Mouse (Mus musculus) lung, embryonic 14.5 days (tissue): Measurements from ENCODE around the gene Rftn1. TPM values are rescaled to one million over a fixed set of nuclear protein-coding genes. Genes with fewer than 3 reads are reported as not detected.

Experiments
- ATAC-seq: fragments of 200-750 bp; cut with Nextera tagmentation; 2 replicates; pipeline ENCODE4 v1.8.0; 2017; ENCODE audit warnings: mild to moderate bottlenecking, moderate TSS enrichment, moderate library complexity; ENCODE audit not compliant: insufficient read depth
- DNase-seq: peaks from one replicate; pipeline ENCODE4 v3.0.0-alpha.2; 2015
- H3K27ac ChIP-seq: fragments of 300-500 bp; sonication (generic); 2 replicates; pipeline ENCODE4 v1.5.1; 2014; ENCODE audit warnings: low read depth, mild to moderate bottlenecking, moderate library complexity
- H3K27me3 ChIP-seq: fragments of 300-500 bp; sonication (generic); 2 replicates; pipeline ENCODE4 v1.6.1; 2014; ENCODE audit warnings: low read length, control low read depth; ENCODE audit not compliant: insufficient read depth
- H3K36me3 ChIP-seq: fragments of 300-500 bp; sonication (generic); 2 replicates; pipeline ENCODE4 v1.6.1; 2014; ENCODE audit warnings: control low read depth; ENCODE audit not compliant: insufficient read depth
- H3K4me1 ChIP-seq: fragments of 300-500 bp; sonication (generic); 2 replicates; pipeline ENCODE4 v1.6.1; 2014; ENCODE audit warnings: antibody characterized with exemption, control low read depth; ENCODE audit not compliant: insufficient read depth
- H3K4me2 ChIP-seq: fragments of 300-500 bp; sonication (generic); 2 replicates; pipeline ENCODE4 v1.6.1; 2014; ENCODE audit warnings: mild to moderate bottlenecking
- H3K4me3 ChIP-seq: fragments of 300-500 bp; sonication (generic); 2 replicates; pipeline ENCODE4 v1.5.1; 2014; ENCODE audit warnings: low read depth, low read length
- H3K9ac ChIP-seq: fragments of 300-500 bp; sonication (generic); 2 replicates; pipeline ENCODE4 v1.6.1; 2014
- H3K9me3 ChIP-seq: fragments of 300-500 bp; sonication (generic); 2 replicates; pipeline ENCODE4 v1.6.1; 2016; ENCODE audit warnings: low read depth, low read length, control low read depth
- CTCF ChIP-seq: IDR thresholded peaks from 2 replicates; pipeline ENCODE4 v1.5.1; 2016; ENCODE audit warnings: antibody characterized with exemption, low read depth
- WGBS: fragments of 180-500 bp; shearing (Covaris S2); extraction: QIAGEN DNeasy Blood & Tissue Kit; methylation state at CpG from one replicate; pipeline ENCODE4 v1.1.7; 2014; 5-methylcytosine and 5-hydroxymethylcytosine counted together
- polyA plus RNA-seq: library from polyadenylated mRNA; unstranded; fragments of >200 nt; fragmentation: Nextera tagmentation; extraction: Ambion mirVana; gene quantifications from 2 replicates; pipeline ENCODE4 v1.2.1, GENCODE M21; 2014

The Rftn1 gene
- polyA plus RNA-seq, 1 experiment from 2014 or later, result 19.0 TPM

DNA sequence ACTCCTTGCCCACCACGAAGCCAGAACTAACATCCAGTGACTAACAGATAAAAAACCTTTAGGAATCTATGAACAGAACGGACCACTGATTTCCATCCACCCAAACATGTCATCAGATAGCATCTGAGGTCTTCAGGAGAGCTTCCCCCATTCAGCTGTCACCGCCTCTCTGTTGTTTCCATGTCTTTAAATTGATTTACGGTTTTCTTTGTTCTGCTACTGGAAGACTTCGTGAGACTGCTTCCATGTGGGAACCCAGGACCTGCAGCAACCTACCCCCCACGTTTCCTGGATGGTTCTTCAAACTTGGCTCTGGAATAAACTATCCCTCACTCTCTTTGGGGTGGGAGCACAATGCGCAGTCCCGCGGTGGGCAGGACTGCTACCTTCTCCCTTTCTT, 175.8 kb downstream of the Rftn1 start:
- Histone ChIP-seq H3K9me3 (no peaks in the 10 kb centered on the region), H3K9ac (no peak overlapping the region), H3K27me3 (no peaks in the 10 kb centered on the region), H3K4me2 (no peak overlapping the region), H3K4me1 (no peaks in the 10 kb centered on the region), H3K36me3 (no peaks in the 10 kb centered on the region), H3K27ac (no peak overlapping the region), H3K4me3 (no peak overlapping the region)
- WGBS, result 68% methylated on average over 9 of the region's 9 CpGs
- no peak for TF ChIP-seq CTCF
- DNase-seq (no peak), ATAC-seq (no peak)

DNA sequence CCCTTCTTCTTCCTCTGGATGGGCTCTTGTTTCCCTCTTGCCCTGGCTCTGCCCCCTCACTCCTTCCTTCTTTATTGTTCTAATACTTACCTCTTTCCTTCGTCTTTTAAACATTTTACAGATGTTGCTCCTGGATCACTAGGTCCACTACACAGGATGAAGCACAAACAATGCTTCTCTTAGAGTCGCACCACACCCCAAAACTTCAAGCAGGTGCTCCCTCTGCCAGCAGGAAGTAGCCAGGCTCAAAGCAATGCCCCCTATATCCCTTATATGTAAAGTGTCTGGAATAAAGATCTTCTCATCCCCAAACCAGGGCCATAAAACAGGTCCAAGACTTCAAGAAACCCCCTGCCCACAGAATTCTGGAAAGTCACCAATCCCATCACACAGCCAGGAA, 176.6 kb downstream of the Rftn1 start:
- no peak overlapping the region for H3K4me2 ChIP-seq
- H3K36me3 ChIP-seq, result no peaks in the 10 kb centered on the region
- 72% methylated on average over 2 of the region's 2 CpGs for WGBS
- H3K4me1 ChIP-seq, result no peaks in the 10 kb centered on the region
- no peak for TF ChIP-seq CTCF
- no peak overlapping the region for H3K9ac ChIP-seq
- H3K4me3 ChIP-seq, result no peak overlapping the region
- no peak overlapping the region for H3K27ac ChIP-seq
- ATAC-seq, result no peak
- H3K9me3 ChIP-seq, result no peaks in the 10 kb centered on the region
- DNase-seq, result no peak
- H3K27me3 ChIP-seq, result no peaks in the 10 kb centered on the region

DNA sequence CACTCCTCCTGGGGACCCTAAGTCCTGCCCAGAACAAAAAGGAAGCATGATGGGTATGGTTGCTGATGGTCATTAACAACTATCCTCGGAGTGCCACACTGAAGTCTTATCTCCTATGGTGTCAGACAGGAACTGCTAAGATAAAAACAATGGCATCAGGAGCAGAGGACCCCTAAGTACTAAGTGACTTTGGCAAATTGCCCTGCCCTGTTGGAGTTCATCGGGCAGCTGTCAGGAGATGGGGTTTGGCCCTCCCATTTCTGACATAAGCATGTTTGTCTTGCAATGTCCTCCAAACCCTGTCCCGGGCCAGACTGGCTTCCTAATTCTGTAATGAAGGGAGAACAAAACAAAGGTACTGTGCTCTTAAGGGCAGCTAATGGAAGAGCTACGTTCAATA, 180.4 kb downstream of the Rftn1 start:
- peak; percentile 51 for DNase-seq
- 16% methylated on average over 4 of the region's 4 CpGs for WGBS

DNA sequence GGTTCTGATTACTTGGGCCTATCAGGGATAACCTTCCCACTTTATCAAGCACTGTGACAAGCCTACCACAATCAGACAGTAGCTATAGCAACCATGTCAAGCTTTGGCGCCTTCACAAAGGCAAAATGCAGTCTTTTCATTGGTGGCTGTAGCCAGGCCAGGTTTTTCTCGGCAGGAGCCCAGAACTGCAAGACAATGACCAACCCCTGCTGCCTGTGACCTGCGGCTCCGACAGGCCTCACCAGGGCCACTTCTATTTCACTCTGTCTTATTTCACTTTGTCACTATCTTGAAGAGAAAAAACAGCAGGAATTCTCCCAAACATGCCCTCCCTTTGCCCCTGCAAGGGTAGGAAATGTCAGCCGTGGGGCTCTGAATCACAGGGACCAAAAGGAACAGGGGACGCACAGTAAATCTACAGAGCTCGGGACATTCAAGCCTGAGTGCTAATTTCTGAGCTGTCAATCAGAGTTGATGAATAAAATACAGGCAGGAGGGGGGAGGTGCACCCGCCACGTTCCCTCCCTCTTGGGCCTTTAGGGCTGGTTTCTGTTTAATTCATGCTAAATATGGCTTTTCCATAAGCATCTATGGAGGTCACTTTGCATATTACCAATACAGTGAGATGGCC, 183.6 kb downstream of the Rftn1 start:
- 17% methylated on average over 9 of the region's 9 CpGs for WGBS
- Histone ChIP-seq H3K4me3 (no peak overlapping the region), H3K27ac (no peak overlapping the region), H3K27me3 (no peaks in the 10 kb centered on the region), H3K36me3 (no peaks in the 10 kb centered on the region), H3K9ac (no peak overlapping the region), H3K4me2 (no peak overlapping the region), H3K4me1 (no peaks in the 10 kb centered on the region; the same call in 1 of the 2 replicates), H3K9me3 (no peaks in the 10 kb centered on the region)
- peak; percentile 79 for ATAC-seq
- no peak for TF ChIP-seq CTCF
- DNase-seq, result peak; percentile 59

More for the DNA sequence above, 180.4 kb downstream of the Rftn1 start:
- H3K4me1 ChIP-seq, result no peaks in the 10 kb centered on the region; the same call in 1 of the 2 replicates
- TF ChIP-seq CTCF, result no peak
- no peaks in the 10 kb centered on the region for H3K27me3 ChIP-seq
- no peak overlapping the region for H3K9ac ChIP-seq
- H3K4me2 ChIP-seq, result no peak overlapping the region
- H3K4me3 ChIP-seq, result no peak overlapping the region
- H3K9me3 ChIP-seq, result no peaks in the 10 kb centered on the region
- ATAC-seq, result no peak
- H3K27ac ChIP-seq, result no peak overlapping the region
- H3K36me3 ChIP-seq, result no peaks in the 10 kb centered on the region

DNA sequence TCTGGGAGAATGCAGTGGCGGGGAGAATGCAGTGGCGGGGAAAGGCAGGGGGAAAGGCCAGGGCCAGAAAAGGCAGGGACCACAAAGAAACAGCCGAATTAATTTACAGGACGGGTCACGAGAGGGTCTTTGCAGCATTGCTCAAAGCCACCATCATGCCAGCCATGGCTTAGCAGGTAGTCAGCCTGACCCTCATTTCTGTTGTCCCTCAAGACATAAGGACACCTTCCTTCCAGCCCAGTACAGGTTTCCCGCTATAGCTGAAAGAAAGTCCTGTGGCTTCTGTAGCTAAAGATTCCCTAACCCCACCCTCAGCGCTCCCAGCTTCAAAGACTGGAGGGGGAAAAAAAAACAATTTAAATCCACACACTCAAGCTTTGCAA, 184.1 kb downstream of the Rftn1 start:
- H3K9ac ChIP-seq, result no peak overlapping the region
- H3K4me2 ChIP-seq, result no peak overlapping the region
- DNase-seq (no peak), ATAC-seq (no peak)
- no peaks in the 10 kb centered on the region for H3K9me3 ChIP-seq
- TF ChIP-seq CTCF, result no peak
- no peaks in the 10 kb centered on the region; the same call in 1 of the 2 replicates for H3K4me1 ChIP-seq
- H3K27me3 ChIP-seq, result no peaks in the 10 kb centered on the region
- WGBS, result 30% methylated on average over 7 of the region's 7 CpGs
- H3K27ac ChIP-seq, result no peak overlapping the region
- no peak overlapping the region for H3K4me3 ChIP-seq
- H3K36me3 ChIP-seq, result no peaks in the 10 kb centered on the region

DNA sequence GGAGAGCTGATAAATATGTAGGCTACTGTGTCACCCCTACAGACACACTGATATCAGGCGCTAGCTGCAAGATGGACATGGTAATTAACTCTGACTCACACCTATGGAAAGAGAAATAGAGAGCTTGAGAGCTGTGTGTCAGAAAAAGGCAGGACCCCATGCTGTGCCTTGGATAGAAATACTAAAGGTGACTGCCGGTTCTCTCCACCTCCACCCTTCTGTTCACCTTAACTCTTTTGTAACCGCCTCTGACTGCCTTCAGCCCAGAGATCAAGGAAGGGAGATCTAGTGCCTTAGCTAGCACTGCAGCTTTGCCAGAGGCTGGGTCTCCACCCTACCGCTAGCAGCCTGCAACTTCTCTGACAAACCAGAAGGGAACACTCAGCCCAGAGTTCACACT, 187.3 kb downstream of the Rftn1 start:
- Histone ChIP-seq H3K27ac (no peak overlapping the region), H3K4me3 (no peak overlapping the region), H3K4me2 (no peak overlapping the region), H3K4me1 (no peaks in the 10 kb centered on the region; the same call in 1 of the 2 replicates), H3K9ac (no peak overlapping the region), H3K9me3 (no peaks in the 10 kb centered on the region), H3K27me3 (no peaks in the 10 kb centered on the region), H3K36me3 (no peaks in the 10 kb centered on the region)
- TF ChIP-seq CTCF, result no peak
- DNase-seq (no peak), ATAC-seq (no peak)
- WGBS, result 77% methylated on average over 4 of the region's 4 CpGs

DNA sequence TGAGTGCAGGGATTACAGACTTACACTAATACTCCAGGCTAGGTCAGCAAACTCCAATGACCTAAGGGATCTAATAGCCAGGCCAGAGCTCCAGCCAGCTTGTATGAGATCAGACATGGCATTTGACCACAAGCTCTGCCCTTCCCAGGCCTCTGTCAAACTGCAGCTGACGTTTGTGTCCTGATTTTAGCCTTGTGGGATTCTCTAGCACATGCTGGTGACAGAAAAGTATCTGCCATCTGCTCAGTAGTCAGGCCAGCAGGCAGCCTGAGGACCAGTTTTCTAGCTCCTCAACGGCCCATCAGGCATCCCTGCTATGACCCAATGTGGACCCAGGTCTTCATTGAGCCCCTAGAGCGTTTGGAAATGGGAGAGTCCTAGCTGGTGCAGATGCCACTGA, 188.3 kb downstream of the Rftn1 start:
- Histone ChIP-seq H3K4me3 (no peak overlapping the region), H3K9ac (no peak overlapping the region)
- no peak for TF ChIP-seq CTCF

DNA sequence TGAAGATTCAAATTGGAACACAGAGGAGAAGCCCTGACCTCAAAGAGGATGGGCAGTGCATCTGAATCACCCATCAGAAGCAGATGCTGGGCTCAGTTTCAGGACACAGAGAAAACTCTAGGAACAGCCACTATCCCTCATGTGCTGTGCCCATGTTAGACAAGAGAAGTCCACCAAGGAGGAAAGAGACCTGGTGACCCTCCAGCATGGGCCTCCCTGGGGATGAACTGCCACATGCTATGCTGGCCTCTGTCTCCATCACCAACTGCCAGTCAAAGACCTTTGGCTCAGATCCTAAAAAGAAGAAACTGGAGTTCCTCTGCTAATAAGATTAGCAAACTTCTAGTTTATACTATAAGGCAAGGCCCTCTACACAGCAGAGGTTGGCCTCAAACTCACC, 188.7 kb downstream of the Rftn1 start:
- H3K27ac ChIP-seq, result no peak overlapping the region
- H3K4me2 ChIP-seq, result no peak overlapping the region
- ATAC-seq, result no peak
- H3K9me3 ChIP-seq, result no peaks in the 10 kb centered on the region
- no peaks in the 10 kb centered on the region; the same call in 1 of the 2 replicates for H3K4me1 ChIP-seq
- TF ChIP-seq CTCF, result no peak
- H3K27me3 ChIP-seq, result no peaks in the 10 kb centered on the region
- H3K9ac ChIP-seq, result no peak overlapping the region
- H3K36me3 ChIP-seq, result no peaks in the 10 kb centered on the region
- H3K4me3 ChIP-seq, result no peak overlapping the region
- DNase-seq, result no peak

More for the DNA sequence above, 188.3 kb downstream of the Rftn1 start:
- Histone ChIP-seq H3K4me1 (no peaks in the 10 kb centered on the region; the same call in 1 of the 2 replicates), H3K4me2 (no peak overlapping the region), H3K9me3 (no peaks in the 10 kb centered on the region), H3K27ac (no peak overlapping the region), H3K36me3 (no peaks in the 10 kb centered on the region), H3K27me3 (no peaks in the 10 kb centered on the region)
- WGBS, result 80% methylated on average over 3 of the region's 3 CpGs
- no peak for DNase-seq
- no peak for ATAC-seq
